Mouse (Mus musculus) forebrain, embryonic 16.5 days (tissue): ENCODE data around the gene Josd1. TPM values are rescaled to one million over a fixed set of nuclear protein-coding genes. Genes with fewer than 3 reads are reported as not detected.

Source experiments
- ATAC-seq: fragments of 200-750 bp; cut with Nextera tagmentation; 2 replicates; pipeline ENCODE4 v1.8.0; 2017; ENCODE audit warnings: mild to moderate bottlenecking, moderate library complexity
- H3K27ac ChIP-seq: fragments of 300-500 bp; sonication (generic); 2 replicates; pipeline ENCODE4 v1.5.1; 2014; ENCODE audit warnings: low read length, control low read depth
- H3K27me3 ChIP-seq: fragments of 300-500 bp; sonication (generic); replicated peaks from 2 replicates; pipeline ENCODE4 v1.6.1; 2014; ENCODE audit warnings: low read length; ENCODE audit not compliant: control insufficient read depth, insufficient read depth
- H3K36me3 ChIP-seq: fragments of 300-500 bp; sonication (generic); 2 replicates; pipeline ENCODE4 v1.6.1; 2014; ENCODE audit not compliant: control insufficient read depth, insufficient read depth
- H3K4me1 ChIP-seq: fragments of 300-500 bp; sonication (generic); replicated peaks from 2 replicates; pipeline ENCODE4 v1.6.1; 2014; ENCODE audit warnings: low read length; ENCODE audit not compliant: control insufficient read depth, insufficient read depth
- H3K4me2 ChIP-seq: fragments of 300-500 bp; sonication (generic); 2 replicates; pipeline ENCODE4 v1.6.1; 2014; ENCODE audit warnings: mild to moderate bottlenecking, low read length, control low read depth
- H3K4me3 ChIP-seq: fragments of 300-500 bp; sonication (generic); replicated peaks from 2 replicates; pipeline ENCODE4 v1.5.1; 2014; ENCODE audit warnings: mild to moderate bottlenecking, low read length, control low read depth
- H3K9ac ChIP-seq: fragments of 300-500 bp; sonication (generic); replicated peaks from 2 replicates; pipeline ENCODE4 v1.6.1; 2014; ENCODE audit warnings: low read depth, low read length, control low read depth
- H3K9me3 ChIP-seq: fragments of 300-500 bp; sonication (generic); 2 replicates; pipeline ENCODE4 v1.6.1; 2016; ENCODE audit warnings: low read length; ENCODE audit not compliant: control insufficient read depth
- WGBS: fragments of 180-500 bp; shearing (Covaris S2); extraction: QIAGEN DNeasy Blood & Tissue Kit; methylation state at CpG from one replicate; pipeline ENCODE4 v1.1.7; 2014; 5-methylcytosine and 5-hydroxymethylcytosine counted together
- polyA plus RNA-seq: library from polyadenylated mRNA; unstranded; fragments of >200 nt; fragmentation: Nextera tagmentation; extraction: Ambion mirVana; gene quantifications from 2 replicates; pipeline ENCODE4 v1.2.1, GENCODE M21; 2015

Josd1 gene
- polyA plus RNA-seq, 1 experiment from 2014 or later = 24.5 TPM

- no peak overlapping the region for H3K4me2 ChIP-seq
- no peak overlapping the region for H3K9ac ChIP-seq
- no peaks in the 10 kb centered on the region for H3K27me3 ChIP-seq
- H3K9me3 ChIP-seq = no peaks in the 10 kb centered on the region
- 0 out of 2 replicates have a peak overlapping the region, but pooled peaks have one; percentile 17 for H3K27ac ChIP-seq
- H3K4me3 ChIP-seq = no peak overlapping the region
- H3K36me3 ChIP-seq = peaks cover 40% of the 10 kb centered on the region
- ATAC-seq = peak; percentile 34; the same call in 1 of the 2 replicates
- WGBS = 7% methylated on average over 1 of the region's 1 CpGs
- H3K4me1 ChIP-seq = no peaks in the 10 kb centered on the region
Observed at GRCm38 (mm10) chr15:79723439-79723838, 35.7 kb upstream of the Josd1 start.

GRCm38 (mm10) chr15:79720796-79721195 is 33.1 kb upstream of the Josd1 start:
- no peaks in the 10 kb centered on the region for H3K9me3 ChIP-seq
- H3K27me3 ChIP-seq = no peaks in the 10 kb centered on the region
- H3K27ac ChIP-seq = no peak overlapping the region
- peaks cover 26% of the 10 kb centered on the region for H3K36me3 ChIP-seq
- 92% methylated on average over 4 of the region's 4 CpGs for WGBS
- no peak overlapping the region for H3K4me2 ChIP-seq
- ATAC-seq = no peak
- no peak overlapping the region for H3K9ac ChIP-seq
- no peaks in the 10 kb centered on the region for H3K4me1 ChIP-seq
- H3K4me3 ChIP-seq = no peak overlapping the region

GRCm38 (mm10) chr15:79720267-79720666 is 32.5 kb upstream of the Josd1 start:
- Histone ChIP-seq H3K4me3 (no peak overlapping the region), H3K36me3 (peaks cover 20% of the 10 kb centered on the region; the same call in 1 of the 2 replicates), H3K9ac (no peak overlapping the region), H3K9me3 (no peaks in the 10 kb centered on the region), H3K27ac (no peak overlapping the region), H3K27me3 (no peaks in the 10 kb centered on the region), H3K4me1 (no peaks in the 10 kb centered on the region), H3K4me2 (no peak overlapping the region)
- ATAC-seq = no peak
- WGBS = 94% methylated on average over 8 of the region's 8 CpGs

- Histone ChIP-seq H3K4me1 (no peaks in the 10 kb centered on the region), H3K9ac (no peak overlapping the region), H3K27me3 (no peaks in the 10 kb centered on the region), H3K4me3 (no peak overlapping the region), H3K36me3 (peaks cover 31% of the 10 kb centered on the region), H3K27ac (no peak overlapping the region), H3K4me2 (no peak overlapping the region), H3K9me3 (no peaks in the 10 kb centered on the region)
- WGBS = 82% methylated on average over 6 of the region's 6 CpGs
- no peak for ATAC-seq
Observed at GRCm38 (mm10) chr15:79716710-79717109, 29.0 kb upstream of the Josd1 start.

GRCm38 (mm10) chr15:79715646-79716045 is 27.9 kb upstream of the Josd1 start:
- Histone ChIP-seq H3K36me3 (peaks cover 31% of the 10 kb centered on the region), H3K4me3 (no peak overlapping the region), H3K9me3 (no peaks in the 10 kb centered on the region), H3K4me2 (no peak overlapping the region), H3K27ac (no peak overlapping the region), H3K27me3 (no peaks in the 10 kb centered on the region), H3K9ac (no peak overlapping the region), H3K4me1 (no peaks in the 10 kb centered on the region)
- no peak for ATAC-seq
- 94% methylated on average over 7 of the region's 7 CpGs for WGBS

GRCm38 (mm10) chr15:79708229-79708822 is 20.6 kb upstream of the Josd1 start:
- no peak overlapping the region for H3K4me3 ChIP-seq
- H3K27me3 ChIP-seq = no peaks in the 10 kb centered on the region
- H3K9me3 ChIP-seq = no peaks in the 10 kb centered on the region
- no peak for ATAC-seq
- peaks cover 17% of the 10 kb centered on the region for H3K36me3 ChIP-seq
- no peak overlapping the region for H3K4me2 ChIP-seq
- no peak overlapping the region for H3K27ac ChIP-seq
- no peak overlapping the region for H3K9ac ChIP-seq
- WGBS = 86% methylated on average over 5 of the region's 5 CpGs
- peaks cover 3% of the 10 kb centered on the region; the same call in 1 of the 2 replicates for H3K4me1 ChIP-seq

GRCm38 (mm10) chr15:79706603-79707214 is 19.0 kb upstream of the Josd1 start:
- ATAC-seq = no peak
- Histone ChIP-seq H3K36me3 (peaks cover 7% of the 10 kb centered on the region), H3K27me3 (no peaks in the 10 kb centered on the region), H3K4me3 (no peak overlapping the region), H3K9me3 (no peaks in the 10 kb centered on the region), H3K4me1 (peaks cover 3% of the 10 kb centered on the region; the same call in 1 of the 2 replicates), H3K9ac (no peak overlapping the region), H3K27ac (no peak overlapping the region), H3K4me2 (no peak overlapping the region)
- 74% methylated on average over 17 of the region's 17 CpGs for WGBS

- Histone ChIP-seq H3K27ac (peak overlapping the region; percentile 63), H3K9ac (no peak overlapping the region), H3K4me2 (no peak overlapping the region), H3K9me3 (no peaks in the 10 kb centered on the region), H3K4me3 (no peak overlapping the region), H3K36me3 (peaks cover 3% of the 10 kb centered on the region; the same call in 1 of the 2 replicates), H3K4me1 (peaks cover 13% of the 10 kb centered on the region), H3K27me3 (no peaks in the 10 kb centered on the region)
- 69% methylated on average over 9 of the region's 9 CpGs for WGBS
- no peak for ATAC-seq
Observed at GRCm38 (mm10) chr15:79697558-79698187, 10.0 kb upstream of the Josd1 start.

- peak overlapping the region; percentile 63 for H3K27ac ChIP-seq
- no peak overlapping the region for H3K4me2 ChIP-seq
- H3K9ac ChIP-seq = no peak overlapping the region
- H3K36me3 ChIP-seq = peaks cover 3% of the 10 kb centered on the region; the same call in 1 of the 2 replicates
- 55% methylated on average over 6 of the region's 6 CpGs for WGBS
- H3K27me3 ChIP-seq = no peaks in the 10 kb centered on the region
- ATAC-seq = peak; percentile 67
- peaks cover 20% of the 10 kb centered on the region for H3K4me1 ChIP-seq
- H3K4me3 ChIP-seq = no peak overlapping the region
- no peaks in the 10 kb centered on the region for H3K9me3 ChIP-seq
Observed at GRCm38 (mm10) chr15:79697011-79697410, 9.3 kb upstream of the Josd1 start.
